Mouse (Mus musculus) ES-Bruce4 (cell line): ENCODE data around the gene Fam120a. TPM values are rescaled to one million over a fixed set of nuclear protein-coding genes. Genes with fewer than 3 reads are reported as not detected.

Experiments used
- H3K27ac ChIP-seq: 2 replicates; pipeline ENCODE4 v1.5.1; 2012; ENCODE audit warnings: low read length, inconsistent platforms; ENCODE audit not compliant: insufficient read depth
- H3K27me3 ChIP-seq: 2 replicates; pipeline ENCODE4 v1.6.1; 2012; ENCODE audit warnings: mild to moderate bottlenecking, low read length, inconsistent platforms; ENCODE audit not compliant: control insufficient read depth, poor library complexity, insufficient read depth, severe bottlenecking
- H3K36me3 ChIP-seq: 2 replicates; pipeline ENCODE4 v1.6.1; 2012; ENCODE audit warnings: inconsistent platforms, mild to moderate bottlenecking, low read length, moderate library complexity; ENCODE audit not compliant: control insufficient read depth, poor library complexity, insufficient read depth, severe bottlenecking
- H3K4me1 ChIP-seq: one replicate; pipeline ENCODE4 v1.8.1; 2011; ENCODE audit warnings: low read length; ENCODE audit not compliant: control insufficient read depth, insufficient read depth
- H3K4me3 ChIP-seq: 2 replicates; pipeline ENCODE4 v1.5.1; 2011; ENCODE audit warnings: low read depth, mild to moderate bottlenecking, low read length
- H3K9ac ChIP-seq: 2 replicates; pipeline ENCODE4 v1.6.1; 2012; ENCODE audit warnings: low read depth, mild to moderate bottlenecking, inconsistent platforms; ENCODE audit not compliant: poor library complexity, severe bottlenecking
- H3K9me3 ChIP-seq: replicated peaks from 2 replicates; pipeline ENCODE4 v1.6.1; 2012; ENCODE audit warnings: mild to moderate bottlenecking, low read length, inconsistent platforms; ENCODE audit not compliant: control insufficient read depth, poor library complexity, insufficient read depth, severe bottlenecking
- CTCF ChIP-seq: IDR thresholded peaks from one replicate; pipeline ENCODE4 v1.8.1; 2011; ENCODE audit warnings: low read depth, low read length
- EP300 ChIP-seq: IDR thresholded peaks from 2 replicates; pipeline ENCODE4 v1.6.1; 2011; ENCODE audit warnings: low read depth, low read length; ENCODE audit not compliant: insufficient read depth
- POLR2A ChIP-seq: IDR thresholded peaks from one replicate; pipeline ENCODE4 v1.8.1; 2011; ENCODE audit warnings: low read length; ENCODE audit not compliant: insufficient read depth
- polyA plus RNA-seq: library from polyadenylated mRNA; stranded (reverse); fragments of >200 nt; gene quantifications from 2 replicates; pipeline ENCODE4 v1.2.4, GENCODE M21; 2011; ENCODE audit warnings: low read depth; ENCODE audit not compliant: missing spikeins, insufficient read depth, insufficient read length

The Fam120a gene
- polyA plus RNA-seq, 1 experiment, result 96.4 TPM

DNA sequence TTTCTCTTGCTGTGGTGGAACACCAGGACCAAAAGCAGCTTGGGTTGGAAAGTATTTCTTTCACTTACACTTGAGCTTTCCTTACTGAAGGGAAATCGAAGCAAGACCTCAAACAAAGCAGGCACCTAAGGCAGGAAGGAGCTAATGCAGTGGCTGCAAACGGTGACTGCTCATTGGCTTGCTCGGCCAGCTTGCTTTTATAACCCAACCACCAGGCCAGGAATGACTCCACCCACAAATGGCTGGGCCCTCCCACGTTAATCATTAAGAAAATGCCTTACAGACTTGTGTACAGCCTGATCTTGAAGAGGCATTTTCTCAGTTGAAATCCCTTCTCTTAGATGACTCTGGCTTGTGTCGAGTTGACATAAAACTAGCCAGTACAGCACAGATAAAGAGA lies 3.2 kb upstream of the Fam120a start:
- Histone ChIP-seq H3K9ac (peak overlapping the region; percentile 19; the same call in 1 of the 2 replicates), H3K36me3 (no peaks in the 10 kb centered on the region), H3K4me1 (no peaks in the 10 kb centered on the region), H3K4me3 (no peak overlapping the region), H3K27me3 (no peaks in the 10 kb centered on the region), H3K9me3 (no peaks in the 10 kb centered on the region), H3K27ac (peak overlapping the region; percentile 51)
- TF ChIP-seq CTCF (no peak), POLR2A (no peak), EP300 (no peak)

DNA sequence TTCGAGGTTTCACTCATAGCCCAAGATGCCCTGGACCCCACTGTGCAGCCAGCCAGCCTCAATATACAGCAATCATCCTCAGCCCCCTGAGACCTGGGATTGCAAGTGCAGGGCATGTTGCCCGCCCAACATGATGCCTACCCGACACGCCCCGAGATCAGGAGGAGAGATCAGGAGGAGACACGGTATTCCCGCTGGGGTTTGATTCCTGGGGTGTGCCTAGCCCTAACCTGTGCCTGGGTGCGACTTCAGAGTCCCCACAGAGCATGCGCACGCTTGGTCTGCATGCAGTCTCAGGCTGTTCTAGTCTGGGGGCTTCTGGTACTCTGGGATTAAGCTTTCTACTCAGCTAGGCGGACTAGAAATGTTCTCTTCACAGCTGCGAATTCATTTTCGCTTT lies 2.7 kb upstream of the Fam120a start:
- Histone ChIP-seq H3K9ac (peak overlapping the region; percentile 19), H3K36me3 (no peaks in the 10 kb centered on the region), H3K27me3 (no peaks in the 10 kb centered on the region), H3K9me3 (no peaks in the 10 kb centered on the region), H3K27ac (peak overlapping the region; percentile 51), H3K4me3 (peak overlapping the region; percentile 15; the same call in 1 of the 2 replicates), H3K4me1 (no peaks in the 10 kb centered on the region)
- no peak for TF ChIP-seq POLR2A
- no peak for TF ChIP-seq EP300
- no peak for TF ChIP-seq CTCF

DNA sequence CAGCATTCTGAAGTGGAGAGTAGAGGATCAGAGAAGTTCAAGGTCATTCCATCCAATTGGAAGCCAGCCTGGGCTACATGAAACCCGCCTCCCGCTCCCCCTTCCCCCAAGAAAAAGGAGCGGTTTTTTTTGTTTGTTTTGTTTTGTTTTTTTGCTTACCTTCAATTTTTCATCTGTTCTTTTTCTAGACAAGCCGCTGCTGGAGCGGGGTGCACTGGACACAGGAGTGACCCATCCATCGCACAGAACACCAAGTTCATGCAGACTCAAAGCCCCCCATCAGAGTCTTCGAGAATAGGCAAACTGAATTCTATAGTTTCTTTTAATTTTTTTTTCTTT lies 902 bp upstream of the Fam120a start:
- Histone ChIP-seq H3K27ac (peak overlapping the region; percentile 82), H3K9ac (peak overlapping the region; percentile 96), H3K4me1 (peaks cover 2% of the 10 kb centered on the region), H3K36me3 (no peaks in the 10 kb centered on the region), H3K4me3 (peak overlapping the region; percentile 91), H3K27me3 (no peaks in the 10 kb centered on the region), H3K9me3 (no peaks in the 10 kb centered on the region)
- TF ChIP-seq POLR2A, result no peak
- no peak for TF ChIP-seq CTCF
- TF ChIP-seq EP300, result no peak

DNA sequence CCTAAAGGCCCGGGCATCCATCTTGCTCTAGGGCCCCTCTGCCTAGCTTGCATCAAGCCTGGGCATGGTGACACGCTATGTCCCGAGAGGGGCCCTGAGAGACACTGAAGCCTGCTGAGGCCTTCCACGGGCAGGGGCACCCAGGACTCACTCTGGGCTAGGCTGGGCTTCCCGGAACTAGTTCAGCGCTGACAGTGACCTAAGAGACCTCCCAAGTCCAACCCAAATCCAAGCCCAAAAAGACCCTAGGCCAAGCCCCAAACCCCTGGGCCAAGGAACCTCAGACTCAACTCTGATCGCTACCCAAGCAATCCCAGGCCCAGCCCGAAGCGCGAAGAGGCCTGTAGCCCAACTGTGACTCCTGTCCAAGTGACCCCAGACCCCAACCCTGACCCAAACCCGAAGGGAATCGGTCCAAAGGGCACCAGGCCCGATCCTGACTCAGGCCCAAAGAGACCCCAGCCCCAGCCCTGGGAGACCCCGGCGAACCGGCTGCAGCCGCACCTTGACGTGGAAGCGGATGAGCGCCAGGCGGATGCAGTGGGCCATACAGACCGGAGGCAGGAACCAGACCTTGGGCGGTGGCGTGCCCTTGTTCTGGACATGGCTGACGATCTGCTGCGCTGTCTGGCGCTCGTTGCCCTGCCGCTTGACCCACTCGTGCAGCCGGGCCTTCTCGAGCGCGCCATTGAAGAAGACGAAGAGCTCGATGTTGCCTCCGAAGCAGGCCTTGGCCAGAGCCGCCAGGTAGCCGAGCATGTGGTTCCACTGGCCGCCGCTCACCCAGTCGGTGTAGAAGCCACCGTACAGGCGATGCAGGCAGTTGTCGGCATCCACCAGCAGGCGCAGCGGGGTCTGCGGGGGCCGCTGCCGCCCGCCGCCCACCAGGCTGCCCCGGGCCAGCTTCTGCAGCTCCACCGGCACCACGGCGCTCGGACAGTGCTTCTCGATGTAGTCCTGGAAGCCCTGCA lies 681 bp downstream of the Fam120a start:
- Histone ChIP-seq H3K9me3 (no peaks in the 10 kb centered on the region), H3K4me1 (peaks cover 2% of the 10 kb centered on the region), H3K36me3 (no peaks in the 10 kb centered on the region), H3K4me3 (peak overlapping the region; percentile 75), H3K9ac (peak overlapping the region; percentile 96), H3K27ac (peak overlapping the region; percentile 39; the same call in 1 of the 2 replicates), H3K27me3 (no peaks in the 10 kb centered on the region)
- TF ChIP-seq POLR2A (no peak), CTCF (no peak), EP300 (no peak)

DNA sequence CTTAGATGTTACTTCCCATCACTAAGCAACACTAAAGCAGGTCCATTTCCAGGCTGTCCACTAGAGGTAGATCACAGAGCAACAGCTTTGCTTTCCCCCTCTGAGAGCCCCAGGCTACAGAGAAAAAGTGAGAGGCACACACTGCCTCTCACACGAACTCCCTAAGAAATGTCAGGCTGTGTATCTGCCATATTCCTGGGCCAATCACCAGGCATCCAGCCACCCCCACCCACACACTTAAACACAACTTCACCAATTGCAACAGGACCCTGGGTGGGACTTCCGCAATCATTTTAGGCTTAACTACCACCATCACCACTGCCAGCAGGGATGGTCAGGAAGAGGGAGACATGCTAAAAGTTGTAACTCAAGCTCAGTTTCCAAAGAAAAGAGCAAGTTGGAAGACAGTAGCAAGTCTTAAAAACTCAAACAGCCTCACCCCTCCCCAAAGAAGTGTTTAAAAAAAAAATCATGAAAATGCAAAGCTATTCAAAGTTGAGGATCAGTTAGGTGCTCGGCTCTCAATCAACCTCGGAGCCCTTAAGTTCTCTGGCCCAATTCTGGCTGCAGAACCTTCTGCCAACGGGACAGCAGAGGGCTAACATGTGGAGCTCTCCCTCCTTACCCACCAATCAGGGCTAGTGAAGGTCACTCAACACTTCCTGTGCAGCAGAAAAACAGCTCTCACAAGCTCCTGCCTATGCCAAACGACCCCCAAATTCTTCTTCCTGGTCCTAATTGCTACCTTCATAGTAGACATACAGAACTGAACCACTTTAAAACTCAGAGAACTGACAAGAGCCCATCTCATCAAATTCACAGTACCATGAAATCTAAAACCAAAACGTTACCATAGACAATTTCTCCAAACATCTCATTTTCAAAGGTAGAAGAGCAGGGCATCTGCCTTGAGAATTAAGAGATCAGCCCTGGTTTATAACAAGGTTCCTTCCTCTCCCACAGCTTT lies 2.0 kb downstream of the Fam120a start:
- Histone ChIP-seq H3K4me1 (peaks cover 2% of the 10 kb centered on the region), H3K27ac (peak overlapping the region; percentile 9), H3K27me3 (no peaks in the 10 kb centered on the region), H3K9ac (peak overlapping the region; percentile 96), H3K36me3 (no peaks in the 10 kb centered on the region), H3K4me3 (peak overlapping the region; percentile 75), H3K9me3 (no peaks in the 10 kb centered on the region)
- TF ChIP-seq EP300 (no peak), CTCF (no peak), POLR2A (no peak)
